Mouse (Mus musculus): ENCODE measurements around the gene Tspan18. TPM values are rescaled to one million over a fixed set of nuclear protein-coding genes. Genes with fewer than 3 reads are reported as not detected.

Tspan18 gene
- polyA plus RNA-seq, 1 experiment: 8.8 TPM

DNA sequence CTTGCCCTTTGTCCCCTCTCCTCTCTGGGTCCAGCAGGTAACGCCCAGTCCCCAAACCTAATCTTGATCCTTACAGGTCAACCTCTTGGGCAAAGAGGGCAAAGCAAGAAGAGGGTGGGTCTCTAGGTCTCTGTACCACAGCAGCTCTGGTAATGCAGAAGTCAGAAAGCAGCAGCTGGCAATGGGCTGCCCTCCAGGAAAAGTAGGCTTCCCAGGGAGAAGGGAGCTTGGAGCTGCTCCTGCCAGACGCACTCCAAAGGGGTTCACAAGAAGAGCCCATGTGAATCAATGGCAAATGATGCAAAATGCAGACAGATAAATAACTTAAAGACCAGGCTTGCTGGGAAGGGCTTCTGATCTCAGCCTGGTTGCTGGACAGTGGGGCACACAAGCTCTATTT is 30.6 kb upstream of the Tspan18 start:
- Histone ChIP-seq H3K4me3 (replicated peaks) (no peak overlapping the region), H3K27me3 (replicated peaks) (peaks cover 70% of the 10 kb centered on the region), H3K4me1 (peaks cover 37% of the 10 kb centered on the region), H3K36me3 (replicated peaks; ENCODE audit: low read length) (no peaks in the 10 kb centered on the region), H3K9me3 (peaks cover 18% of the 10 kb centered on the region)
- TF ChIP-seq GATA1 (IDR thresholded peaks at IDR 0.05; ENCODE audit: borderline replicate concordance, low read length) (no peak), FLI1 (IDR thresholded peaks at IDR 0.05; ENCODE audit: low read length) (no peak)

DNA sequence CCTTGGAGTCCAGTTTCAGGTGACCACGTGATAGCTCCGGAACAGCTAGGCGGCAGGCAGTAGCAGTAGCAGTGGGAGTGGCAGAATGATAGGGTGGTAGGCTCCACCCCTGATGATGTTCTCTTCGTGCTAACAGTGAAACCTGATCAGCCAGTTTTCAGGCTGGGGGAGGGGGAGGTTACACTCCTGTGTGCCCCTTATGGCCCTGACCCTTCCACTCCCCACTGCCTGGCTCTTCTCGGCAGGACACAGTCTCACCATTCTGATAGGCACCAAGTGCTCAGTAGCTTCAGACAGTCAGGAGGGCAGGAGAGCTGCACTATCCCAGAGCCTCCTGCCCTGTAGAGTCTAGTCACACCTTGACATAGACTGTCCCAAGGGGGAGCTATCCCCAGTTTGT is 27.1 kb upstream of the Tspan18 start:
- Histone ChIP-seq H3K4me1 (peaks cover 49% of the 10 kb centered on the region), H3K9me3 (peaks cover 18% of the 10 kb centered on the region), H3K36me3 (replicated peaks; ENCODE audit: low read length) (no peaks in the 10 kb centered on the region), H3K4me3 (replicated peaks) (no peak overlapping the region), H3K27me3 (replicated peaks) (peaks cover 45% of the 10 kb centered on the region)
- TF ChIP-seq GATA1 (IDR thresholded peaks at IDR 0.05; ENCODE audit: borderline replicate concordance, low read length): no peak
- TF ChIP-seq FLI1 (IDR thresholded peaks at IDR 0.05; ENCODE audit: low read length): no peak

DNA sequence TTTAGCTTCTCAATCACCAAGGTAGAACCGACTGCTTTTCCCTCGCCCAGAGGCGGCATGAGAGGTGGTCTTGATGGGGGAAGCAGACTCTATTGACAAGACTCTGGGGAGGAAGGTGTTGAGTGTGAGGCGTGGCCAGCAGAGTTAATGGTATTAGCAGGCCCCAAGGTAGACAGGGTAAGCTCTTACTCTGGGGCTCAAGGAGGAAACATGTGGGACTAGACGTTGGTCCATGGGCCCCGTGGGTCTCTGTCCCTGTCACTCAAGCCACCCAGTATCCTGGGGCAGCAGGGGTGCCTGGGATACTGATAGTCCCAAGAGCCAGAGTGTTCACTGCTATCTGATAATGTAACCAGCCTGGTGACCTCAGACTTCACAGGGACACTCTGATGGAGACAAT is 26.0 kb upstream of the Tspan18 start:
- H3K4me3 ChIP-seq (replicated peaks): no peak overlapping the region
- peaks cover 34% of the 10 kb centered on the region for H3K27me3 ChIP-seq (replicated peaks)
- TF ChIP-seq FLI1 (IDR thresholded peaks at IDR 0.05; ENCODE audit: low read length) (no peak), GATA1 (IDR thresholded peaks at IDR 0.05; ENCODE audit: borderline replicate concordance, low read length) (no peak)
- H3K36me3 ChIP-seq (replicated peaks; ENCODE audit: low read length): no peaks in the 10 kb centered on the region
- H3K9me3 ChIP-seq: peaks cover 18% of the 10 kb centered on the region
- peaks cover 48% of the 10 kb centered on the region for H3K4me1 ChIP-seq

DNA sequence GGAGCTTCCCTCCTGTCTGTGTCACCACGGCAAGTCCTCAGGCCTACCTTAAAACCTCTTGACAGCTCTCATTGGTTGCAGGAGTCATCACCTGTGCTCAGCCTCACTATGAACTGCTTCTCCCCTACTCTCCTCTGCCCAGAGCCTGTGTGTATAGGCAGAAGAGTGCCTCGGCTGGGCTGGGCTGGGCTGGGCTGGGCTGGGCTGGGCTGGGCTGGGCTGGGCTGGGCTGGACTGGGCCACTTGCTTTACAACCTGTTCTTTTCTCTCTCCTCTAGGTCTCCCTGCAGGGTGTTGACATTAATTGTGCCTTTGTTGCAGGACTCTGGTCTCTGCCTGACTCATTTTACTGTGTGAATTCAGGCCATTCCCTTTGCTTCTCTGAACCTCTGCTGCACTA is 23.1 kb upstream of the Tspan18 start:
- H3K4me1 ChIP-seq: peaks cover 74% of the 10 kb centered on the region
- H3K4me3 ChIP-seq (replicated peaks): no peak overlapping the region
- TF ChIP-seq FLI1 (IDR thresholded peaks at IDR 0.05; ENCODE audit: low read length): no peak
- no peak for TF ChIP-seq GATA1 (IDR thresholded peaks at IDR 0.05; ENCODE audit: borderline replicate concordance, low read length)
- peaks cover 10% of the 10 kb centered on the region for H3K27me3 ChIP-seq (replicated peaks)
- no peaks in the 10 kb centered on the region for H3K9me3 ChIP-seq
- peaks cover 4% of the 10 kb centered on the region for H3K36me3 ChIP-seq (replicated peaks; ENCODE audit: low read length)

DNA sequence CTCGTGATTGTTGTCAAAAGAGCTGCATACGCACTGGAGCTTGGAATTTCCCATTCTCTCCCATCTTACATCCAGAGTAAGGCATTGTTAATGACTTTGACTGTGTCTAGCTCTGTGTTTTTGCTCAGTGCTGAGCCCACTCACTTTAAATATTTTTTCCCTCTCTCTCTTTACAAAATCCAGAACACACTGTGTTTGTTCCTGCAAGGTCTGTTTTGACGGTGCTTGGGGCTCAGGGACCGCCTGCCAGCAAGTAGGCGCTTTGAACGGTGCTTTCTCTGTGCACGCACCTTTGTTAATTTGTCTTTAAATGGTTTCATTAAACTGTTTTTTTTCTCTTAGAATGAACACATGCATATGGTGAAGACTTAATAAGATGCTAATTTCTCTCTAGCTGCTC is 21.5 kb upstream of the Tspan18 start:
- H3K27me3 ChIP-seq (replicated peaks): peaks cover 7% of the 10 kb centered on the region
- H3K4me3 ChIP-seq (replicated peaks): no peak overlapping the region
- H3K9me3 ChIP-seq: no peaks in the 10 kb centered on the region
- TF ChIP-seq GATA1 (IDR thresholded peaks at IDR 0.05; ENCODE audit: borderline replicate concordance, low read length) (no peak), FLI1 (IDR thresholded peaks at IDR 0.05; ENCODE audit: low read length) (no peak)
- peaks cover 19% of the 10 kb centered on the region for H3K36me3 ChIP-seq (replicated peaks; ENCODE audit: low read length)
- H3K4me1 ChIP-seq: peaks cover 81% of the 10 kb centered on the region

DNA sequence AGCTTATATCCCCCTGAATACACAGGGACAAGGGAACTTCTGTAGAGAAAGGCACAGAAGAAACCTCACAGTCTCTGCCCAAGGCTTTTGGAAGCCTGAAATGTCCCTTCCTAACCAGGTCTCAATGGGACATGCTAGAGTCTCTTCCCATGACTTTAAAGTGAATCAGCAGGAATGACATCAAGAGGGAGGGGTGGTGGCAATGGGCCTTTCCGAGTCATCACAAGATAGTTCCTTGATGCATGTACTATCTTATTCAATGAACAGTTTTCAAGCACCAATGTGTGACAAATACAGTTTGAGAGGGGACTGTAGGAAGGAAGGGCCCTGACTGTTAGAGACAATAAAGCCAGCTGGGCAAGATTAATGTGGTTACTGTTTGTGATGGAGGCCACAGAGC is 20.3 kb upstream of the Tspan18 start:
- no peak for TF ChIP-seq GATA1 (IDR thresholded peaks at IDR 0.05; ENCODE audit: borderline replicate concordance, low read length)
- TF ChIP-seq FLI1 (IDR thresholded peaks at IDR 0.05; ENCODE audit: low read length): no peak
- Histone ChIP-seq H3K4me3 (replicated peaks) (no peak overlapping the region), H3K4me1 (peaks cover 81% of the 10 kb centered on the region), H3K9me3 (no peaks in the 10 kb centered on the region), H3K36me3 (replicated peaks; ENCODE audit: low read length) (peaks cover 31% of the 10 kb centered on the region), H3K27me3 (replicated peaks) (no peaks in the 10 kb centered on the region)

DNA sequence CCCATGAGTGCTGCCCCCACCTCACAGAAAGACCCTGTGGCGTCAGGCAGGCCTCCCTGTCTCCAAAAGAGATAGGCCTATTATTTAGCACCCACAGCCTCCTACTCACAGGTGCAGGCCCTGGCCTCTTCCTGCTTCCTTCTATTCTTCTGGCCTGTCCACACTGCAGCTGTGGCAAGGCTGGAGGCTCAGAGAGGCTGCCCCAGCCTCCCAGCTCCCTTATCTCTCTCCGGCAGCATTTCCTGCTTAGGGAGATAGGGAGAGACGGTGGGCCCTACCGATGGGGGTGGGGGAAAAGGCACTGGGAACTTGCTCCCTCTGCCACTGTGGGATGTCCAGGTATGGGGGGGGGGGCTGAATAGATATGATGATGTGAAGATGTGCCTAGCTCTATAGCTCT is 19.4 kb upstream of the Tspan18 start:
- H3K9me3 ChIP-seq: no peaks in the 10 kb centered on the region
- peaks cover 40% of the 10 kb centered on the region for H3K36me3 ChIP-seq (replicated peaks; ENCODE audit: low read length)
- H3K27me3 ChIP-seq (replicated peaks): no peaks in the 10 kb centered on the region
- peaks cover 81% of the 10 kb centered on the region for H3K4me1 ChIP-seq
- peak overlapping the region; percentile 89 for H3K4me3 ChIP-seq (replicated peaks)
- no peak for TF ChIP-seq FLI1 (IDR thresholded peaks at IDR 0.05; ENCODE audit: low read length)
- TF ChIP-seq GATA1 (IDR thresholded peaks at IDR 0.05; ENCODE audit: borderline replicate concordance, low read length): peak; percentile 65; the same call in 2 of the 3 replicates

DNA sequence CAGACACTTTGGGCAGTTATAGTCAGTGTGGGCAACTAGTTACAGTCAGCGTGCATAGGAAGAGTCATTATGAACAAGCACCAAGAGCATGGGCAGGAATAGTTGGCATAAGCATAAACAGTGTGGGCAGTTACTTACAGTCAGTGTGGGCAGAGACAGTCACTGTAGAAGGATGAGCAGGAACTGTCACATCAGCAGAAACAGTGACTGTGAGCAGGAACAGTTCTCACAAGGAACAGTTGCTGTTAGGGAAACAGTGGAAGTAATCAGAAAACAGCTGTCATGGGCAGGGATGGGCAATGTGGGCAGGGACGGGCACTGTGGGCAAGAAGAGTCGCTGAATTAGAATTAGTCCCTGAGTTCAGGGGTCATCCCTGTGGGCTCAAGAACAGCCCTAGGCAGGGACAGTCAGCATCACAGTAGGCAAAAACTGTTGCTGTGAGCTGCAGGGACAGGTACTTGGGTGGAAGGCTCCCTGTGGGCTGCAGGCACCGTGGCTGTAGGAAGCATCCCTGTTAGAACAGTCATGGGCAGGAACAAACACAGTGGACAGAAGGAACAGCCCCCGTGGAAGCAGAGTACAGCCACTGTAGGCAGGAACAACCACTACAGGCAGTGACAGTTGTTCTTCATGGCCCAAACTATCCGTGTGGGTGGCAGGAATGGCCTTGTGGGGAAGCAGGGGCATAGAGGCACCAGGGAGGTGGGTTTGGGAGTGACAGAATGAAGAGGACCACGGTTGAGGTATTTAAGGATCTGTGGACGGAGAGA is 18.8 kb upstream of the Tspan18 start:
- no peaks in the 10 kb centered on the region for H3K27me3 ChIP-seq (replicated peaks)
- peaks cover 81% of the 10 kb centered on the region for H3K4me1 ChIP-seq
- H3K4me3 ChIP-seq (replicated peaks): peak overlapping the region; percentile 89
- TF ChIP-seq GATA1 (IDR thresholded peaks at IDR 0.05; ENCODE audit: borderline replicate concordance, low read length): no peak
- TF ChIP-seq FLI1 (IDR thresholded peaks at IDR 0.05; ENCODE audit: low read length): no peak
- no peaks in the 10 kb centered on the region for H3K9me3 ChIP-seq
- H3K36me3 ChIP-seq (replicated peaks; ENCODE audit: low read length): peaks cover 46% of the 10 kb centered on the region

DNA sequence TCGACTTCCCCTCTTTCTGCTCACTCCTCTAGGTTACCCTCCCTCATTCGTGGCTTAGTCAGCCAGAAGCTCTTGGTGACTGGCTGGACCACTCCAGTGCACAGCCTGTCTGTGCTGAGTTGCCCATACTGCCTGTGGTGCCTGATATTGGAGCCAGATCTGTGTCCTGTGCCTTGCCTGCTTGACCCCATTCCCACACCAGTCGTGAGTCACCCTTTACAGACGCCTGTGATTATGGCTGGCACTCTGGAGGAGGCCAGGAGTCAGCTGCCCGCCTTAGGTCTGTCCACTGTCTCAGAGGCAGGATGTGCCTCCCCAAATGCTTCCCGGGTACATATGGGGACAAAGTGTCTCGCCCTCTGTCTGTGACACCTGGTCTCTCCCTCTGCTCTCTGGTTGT is 17.0 kb upstream of the Tspan18 start:
- no peak for TF ChIP-seq GATA1 (IDR thresholded peaks at IDR 0.05; ENCODE audit: borderline replicate concordance, low read length)
- TF ChIP-seq FLI1 (IDR thresholded peaks at IDR 0.05; ENCODE audit: low read length): no peak
- Histone ChIP-seq H3K9me3 (no peaks in the 10 kb centered on the region), H3K27me3 (replicated peaks) (no peaks in the 10 kb centered on the region), H3K36me3 (replicated peaks; ENCODE audit: low read length) (peaks cover 63% of the 10 kb centered on the region), H3K4me3 (replicated peaks) (peak overlapping the region; percentile 89), H3K4me1 (peaks cover 92% of the 10 kb centered on the region)

DNA sequence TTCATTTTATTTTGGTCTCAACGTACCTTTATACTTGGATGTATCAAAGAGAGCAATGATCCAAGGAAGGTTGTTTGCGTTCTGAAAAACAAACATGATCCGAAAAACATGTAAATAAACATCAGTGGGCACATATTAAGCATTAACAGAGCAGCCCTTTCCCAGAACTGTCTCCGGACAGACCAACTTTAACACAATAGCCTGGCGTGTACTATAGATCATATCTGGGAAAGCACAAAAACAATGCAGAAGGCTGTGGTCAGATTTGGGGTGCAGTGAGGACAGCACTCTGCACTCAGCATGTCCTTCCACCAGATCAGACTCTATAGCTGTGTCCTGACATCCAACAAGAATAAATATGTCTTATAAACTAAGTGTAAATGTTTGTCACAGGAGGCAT is 12.7 kb upstream of the Tspan18 start:
- peaks cover 95% of the 10 kb centered on the region for H3K4me1 ChIP-seq
- H3K9me3 ChIP-seq: no peaks in the 10 kb centered on the region
- peaks cover 94% of the 10 kb centered on the region for H3K36me3 ChIP-seq (replicated peaks; ENCODE audit: low read length)
- no peak for TF ChIP-seq FLI1 (IDR thresholded peaks at IDR 0.05; ENCODE audit: low read length)
- no peak for TF ChIP-seq GATA1 (IDR thresholded peaks at IDR 0.05; ENCODE audit: borderline replicate concordance, low read length)
- H3K27me3 ChIP-seq (replicated peaks): peaks cover 6% of the 10 kb centered on the region
- H3K4me3 ChIP-seq (replicated peaks): no peak overlapping the region
